Mouse (Mus musculus) MEL (cell line): ENCODE results near the gene Lacc1.

Source experiments
- CTCF ChIP-seq, 3 experiments: IDR thresholded peaks in 2 of 3; conservative IDR thresholded peaks in 1 of 3; 2 replicates each; pipeline ENCODE4 v1.5.1; 2011 to 2012; ENCODE audit warnings: low read length in 3 of 3, low read depth in 2 of 3, mild to moderate bottlenecking in 2 of 3, improper control_type of control experiment in 1 of 3, inconsistent platforms in 1 of 3, mixed read lengths in 1 of 3, moderate library complexity in 1 of 3; ENCODE audit not compliant: control insufficient read depth in 1 of 3, insufficient read depth in 1 of 3, poor library complexity in 1 of 3, severe bottlenecking in 1 of 3
- ZMIZ1 ChIP-seq: IDR thresholded peaks from 2 replicates; pipeline ENCODE4 v1.6.1; 2012; ENCODE audit warnings: low read depth, mild to moderate bottlenecking, inconsistent platforms, low read length, improper control_type of control experiment, moderate library complexity

DNA sequence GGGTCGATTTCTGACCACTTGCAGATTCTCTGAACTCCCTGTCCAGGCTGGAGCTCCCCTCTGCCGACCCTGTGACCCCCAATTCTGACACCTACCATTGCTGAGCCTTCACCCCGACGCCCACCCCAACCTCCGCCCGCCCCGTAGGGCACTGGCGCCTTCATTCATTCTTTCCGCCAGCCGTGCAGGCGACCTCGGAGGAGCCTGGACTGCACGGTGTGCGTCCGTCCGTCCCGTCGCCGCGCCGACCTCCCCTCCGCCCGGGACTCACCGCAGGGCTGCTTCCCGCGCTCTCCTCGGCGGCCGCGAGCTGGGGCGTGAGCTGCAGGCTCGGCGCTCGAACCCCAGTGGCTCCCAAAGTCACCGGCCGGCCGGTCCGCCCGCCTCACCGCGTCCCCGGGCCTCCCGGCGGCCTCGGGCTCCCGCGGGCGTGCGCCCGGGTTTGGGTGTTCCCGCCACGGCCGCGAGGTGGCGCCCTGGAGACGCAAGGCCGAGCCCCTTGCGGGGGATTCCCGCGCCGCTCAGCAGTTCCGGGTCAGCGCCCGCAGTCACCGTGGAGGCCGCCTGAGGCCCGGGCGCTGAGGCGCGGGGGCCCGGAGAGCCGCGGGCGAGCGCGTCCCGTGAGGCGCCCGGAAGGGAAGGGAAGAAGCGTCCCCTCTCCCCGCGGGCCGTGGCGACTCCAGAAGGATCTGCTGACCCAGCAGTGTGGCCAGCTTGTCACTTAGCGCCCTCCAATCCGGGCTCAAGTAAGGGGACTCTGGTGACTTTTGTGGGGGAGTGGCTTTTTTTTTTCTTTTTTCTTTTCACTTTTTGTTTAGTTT is at the start of gene Lacc1, which contains the start of gene Ccdc122:
- TF ChIP-seq CTCF (IDR thresholded peaks at IDR 0.05 in 2 of 3, conservative IDR thresholded peaks at IDR 0.05 in 1 of 3; ENCODE audit: control insufficient read depth in 1 of 3, insufficient read depth in 1 of 3, low read depth in 2 of 3, low read length in 3 of 3, poor library complexity in 1 of 3, severe bottlenecking in 1 of 3) (no peak), ZMIZ1 (no peak)
